Mouse (Mus musculus) sigmoid colon, adult 10 weeks (tissue): Measurements from ENCODE around the gene Msmb. TPM values are rescaled to one million over a fixed set of nuclear protein-coding genes. Genes with fewer than 3 reads are reported as not detected.

Source experiments
- polyA plus RNA-seq: library from polyadenylated mRNA; stranded (reverse); fragments of 350-450 nt; fragmentation: Illumina TruSeq; extraction: RNeasy Lipid Tissue Mini Kit (QIAGEN cat#74804); gene quantifications from one replicate; pipeline ENCODE4 v1.2.3, GENCODE M21; 2014; ENCODE audit warnings: low read depth, low replicate concordance

Msmb gene
- not detected for polyA plus RNA-seq

GRCm38 (mm10) chr14:32141723-32142122 lies at the start of gene Msmb:
TSS of gene Msmb (plus strand) at chr14:32142023.

GRCm38 (mm10) chr14:32159690-32160246 lies 17.9 kb downstream of the Msmb start, which contains the start of gene Ncoa4:
TSS of gene Ncoa4 (plus strand) at chr14:32159865.

GRCm38 (mm10) chr14:32201791-32202451 lies 60.1 kb downstream of the Msmb start, which contains the start of the genes Timm23 and Parg:
TSS of gene Timm23 (minus strand) at chr14:32201898.
TSS of gene Parg (plus strand) at chr14:32201949.

Other genes with a start within 250 kb of the Msmb start
- 5.3 TPM for gene Galnt15, start 113.0 kb upstream of the Msmb start, polyA plus RNA-seq
- gene Oxnad1, start 56.6 kb upstream of the Msmb start, polyA plus RNA-seq: 58.3 TPM
- 51.0 TPM for gene Dph3, start 56.3 kb upstream of the Msmb start, polyA plus RNA-seq
- 228 TPM for gene Ncoa4, start 17.8 kb downstream of the Msmb start, polyA plus RNA-seq
- 92.7 TPM for gene Timm23, start 59.9 kb downstream of the Msmb start, polyA plus RNA-seq
- 49.2 TPM for gene Parg, start 59.9 kb downstream of the Msmb start, polyA plus RNA-seq
- gene Ogdhl, start 180.0 kb downstream of the Msmb start, polyA plus RNA-seq: 0.09 TPM
- gene 1700024G13Rik, start 246.4 kb downstream of the Msmb start, polyA plus RNA-seq: not detected